12 mouse cellular contexts compared by ENCODE assay signal in the genomic region with DNA sequence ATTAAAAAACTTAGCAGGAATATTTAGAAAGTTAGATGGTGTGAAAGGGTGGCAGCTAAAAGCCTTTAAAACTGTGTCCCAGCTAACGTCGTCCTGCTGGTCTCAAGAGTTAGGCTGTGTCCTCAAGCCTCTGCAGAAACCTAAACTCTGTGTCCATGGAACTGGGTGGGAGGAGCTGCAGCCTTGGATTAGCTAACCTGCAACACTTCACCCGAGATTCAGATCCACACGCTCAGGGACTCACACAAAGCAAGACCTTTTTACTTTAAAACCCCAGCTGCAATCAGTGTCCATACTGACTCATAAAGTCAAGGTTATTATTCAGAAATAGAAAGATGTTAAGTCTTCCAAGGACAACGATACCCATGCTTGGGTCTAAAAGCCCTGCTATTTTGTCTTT. TPM values are rescaled to one million over a fixed set of nuclear protein-coding genes. Genes with fewer than 3 reads are reported as not detected.
DNase-seq lines count a peak whose midpoint lies in the region.
"Had no signal": no experiment of that assay in that cellular context is flagged by ENCODE, and none has a peak within 500 bp of the region (broad histone marks: within the 10 kb centered on the region; RNA-seq: fewer than 3 reads in every experiment).

No protein-coding gene starts in this region.

- peak; percentile 64 to 84 for DNase-seq in adrenal gland, adult (ENCODE audit: inconsistent age in 2 of 2, low spot score in 1 of 2)
- no peak for DNase-seq in adrenal gland, postnatal 4 days (ENCODE audit: low spot score in 2 of 2)
- peak; percentile 42 for DNase-seq in heart, adult 11 months
- no peak for DNase-seq in heart, postnatal 10 days
- peak; percentile 24 for DNase-seq in adrenal gland, postnatal 14 days
- DNase-seq in left cerebral cortex, adult 18-20 months (ENCODE audit: low spot score in 2 of 2), result no peak
- no peak for DNase-seq in layer of hippocampus, postnatal 14 days (ENCODE audit: low spot score in 2 of 2)
- DNase-seq: B cell, adult 2 months; cerebellum, adult 11-12 months; cerebellum, adult 2 months; cerebellum, postnatal 10 days; cerebellum, postnatal 25 days had no signal

- intact Hi-C loops in heart, postnatal 10 days (cut with DNase I), result no loop called here

RNA-seq across cellular contexts. Expression of gene Eps8, which starts 18.5 kb away (rescaled TPM):
- total RNA-seq in adrenal gland, postnatal 4 days (2021), result 10 to 100 TPM; 32.4 to 44.6 TPM
- 10 to 100 TPM; 20.4 to 25.2 TPM for total RNA-seq in heart, postnatal 10 days (2021)
- total RNA-seq in adrenal gland, postnatal 14 days (2021), result 23.4 and 24.5 TPM in 2 replicates
- total RNA-seq in left cerebral cortex, adult 18-20 months (2021), result 10 to 100 TPM; 25.8 to 31.3 TPM
- total RNA-seq in layer of hippocampus, postnatal 14 days (2021), result 10 to 100 TPM; 52.1 to 59.3 TPM

Comparison
In these comparisons a context has a peak if more than half of its experiments do, and no peak if none do; other contexts are left out.
1. DNase-seq: peak in adrenal gland, adult (2 of 2), heart, adult 11 months (single experiment) and adrenal gland, postnatal 14 days (single experiment); none in adrenal gland, postnatal 4 days (0 of 2), heart, postnatal 10 days (0 of 2), left cerebral cortex, adult 18-20 months (0 of 2) and layer of hippocampus, postnatal 14 days (0 of 2).